Mouse (Mus musculus) T-helper 17 cell (primary cell): ENCODE results near the gene Dpp9.

ENCODE experiments used
- in situ Hi-C, 2 experiments: fragments of 300-600 bp; cut with MboI, MseI; formaldehyde crosslinking; loops; 1 replicate in 1 of 2; 2 replicates in 1 of 2; pipeline ENCODE4 v1.15.1; 2025; ENCODE audit warnings: high pct_unique_total_duplicates in 2 of 2

Dpp9 gene

DNA sequence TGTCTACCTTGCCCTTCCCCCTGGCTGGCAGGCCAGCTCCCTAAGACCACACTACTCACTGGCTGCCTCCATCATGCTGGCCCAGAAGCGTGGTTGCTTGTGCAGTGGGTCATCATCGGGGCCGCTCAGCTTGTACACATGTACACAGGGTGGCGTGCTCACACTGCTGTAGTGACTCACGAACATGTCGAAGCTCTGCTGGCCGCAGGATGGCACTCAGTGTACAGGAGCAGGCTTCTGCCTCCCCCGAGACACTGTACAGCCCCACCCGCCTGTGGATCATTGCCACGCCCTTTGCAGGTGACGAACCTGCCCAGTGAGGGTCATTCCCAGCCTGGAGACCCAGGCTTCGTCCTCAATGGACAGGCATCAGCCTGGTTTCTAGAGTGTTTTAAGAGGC, 24.3 kb downstream of the Dpp9 start:
- in situ Hi-C loops, result no loop called here

DNA sequence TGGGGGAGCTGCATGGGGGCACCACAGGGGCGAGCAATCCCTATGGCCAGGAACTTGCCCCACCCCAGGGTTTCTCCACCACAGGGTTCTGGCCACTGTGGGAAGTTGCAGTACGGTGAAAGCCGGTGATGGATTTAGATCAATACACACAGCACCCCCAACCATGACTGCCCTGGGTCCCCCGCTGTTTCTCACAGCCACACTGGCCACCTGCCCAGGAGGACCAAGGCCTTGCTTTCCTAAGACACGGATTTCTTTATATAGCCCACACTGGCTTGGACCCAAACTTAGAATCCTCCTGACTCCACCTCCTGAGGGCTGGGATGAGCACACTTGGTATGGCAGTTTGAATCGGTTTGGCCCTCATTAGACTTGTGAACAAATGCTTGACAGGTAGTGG, 27.4 kb downstream of the Dpp9 start:
- in situ Hi-C loops, result no loop called here

DNA sequence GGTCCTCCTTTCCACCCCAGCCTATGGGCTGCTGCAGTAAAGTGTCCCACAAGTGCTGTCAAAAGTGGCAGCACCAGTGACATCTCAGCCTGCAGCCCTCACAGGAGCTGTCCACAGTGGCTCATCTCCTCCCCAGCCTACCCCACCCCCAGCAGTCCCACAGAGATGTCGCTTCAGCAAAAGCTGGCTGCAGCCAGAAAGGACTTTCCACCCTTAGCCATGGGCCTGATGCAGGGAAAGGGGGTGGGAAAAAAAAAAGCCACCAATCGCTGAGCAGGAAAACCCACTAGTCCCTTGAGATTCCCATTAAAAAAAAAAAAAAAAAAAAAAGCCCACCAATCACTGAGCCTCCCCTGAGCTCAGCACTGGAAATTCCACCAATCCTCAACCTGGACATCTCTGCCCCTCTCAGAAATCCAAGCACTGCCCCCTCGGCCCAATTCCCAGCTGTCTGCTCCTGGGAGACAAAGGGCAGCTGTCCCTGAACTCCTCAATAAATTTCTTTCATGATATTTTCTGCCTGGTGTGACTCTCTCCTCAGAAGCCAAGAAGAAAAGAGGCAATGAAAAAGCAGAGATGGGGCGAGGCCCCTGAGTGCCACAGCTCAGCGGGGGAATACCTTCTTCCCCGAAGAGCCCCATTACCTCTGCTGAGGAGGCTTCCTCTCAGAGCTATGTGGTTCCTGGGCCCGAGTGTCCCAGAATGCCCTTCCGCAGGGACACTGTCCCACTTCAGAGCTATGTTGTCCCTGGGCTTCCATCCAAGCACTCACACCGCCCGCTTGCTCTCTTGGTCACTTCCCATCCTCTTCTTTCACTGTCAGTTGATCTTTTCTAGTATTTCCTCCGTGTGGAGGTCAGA, 33.2 kb downstream of the Dpp9 start:
- in situ Hi-C loops, result no loop called here

DNA sequence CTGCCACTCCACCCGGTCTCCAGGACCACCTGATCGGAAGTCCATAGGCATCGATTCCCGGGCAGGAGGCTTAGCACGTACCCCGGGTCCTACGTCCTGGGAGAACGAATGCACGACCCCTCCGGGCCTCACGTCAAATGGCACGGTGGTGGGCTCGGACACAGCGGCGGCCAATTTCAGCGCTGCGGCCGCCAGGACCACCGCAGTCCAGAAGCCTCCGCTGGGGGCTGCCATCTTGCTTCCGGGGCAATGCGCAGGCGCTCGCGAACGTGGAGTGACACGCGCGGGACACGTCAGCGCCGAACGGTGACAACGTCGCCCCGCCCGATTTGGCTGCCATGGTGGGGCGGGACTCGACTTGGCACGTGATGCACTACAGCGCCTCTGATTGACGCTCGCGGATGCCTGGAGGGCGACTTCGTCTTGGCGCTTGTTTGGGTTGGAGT, 35.0 kb downstream of the Dpp9 start, which contains the start of gene Mydgf:
TSS of gene Mydgf (minus strand) at position 263 of the 446 bp plus-strand sequence.
- in situ Hi-C loops, result loop anchor here in 1 of 2 experiments (5.0 kb wide), 1 partner anchor 74 kb away; the partner anchor contains the start of gene Fem1a

DNA sequence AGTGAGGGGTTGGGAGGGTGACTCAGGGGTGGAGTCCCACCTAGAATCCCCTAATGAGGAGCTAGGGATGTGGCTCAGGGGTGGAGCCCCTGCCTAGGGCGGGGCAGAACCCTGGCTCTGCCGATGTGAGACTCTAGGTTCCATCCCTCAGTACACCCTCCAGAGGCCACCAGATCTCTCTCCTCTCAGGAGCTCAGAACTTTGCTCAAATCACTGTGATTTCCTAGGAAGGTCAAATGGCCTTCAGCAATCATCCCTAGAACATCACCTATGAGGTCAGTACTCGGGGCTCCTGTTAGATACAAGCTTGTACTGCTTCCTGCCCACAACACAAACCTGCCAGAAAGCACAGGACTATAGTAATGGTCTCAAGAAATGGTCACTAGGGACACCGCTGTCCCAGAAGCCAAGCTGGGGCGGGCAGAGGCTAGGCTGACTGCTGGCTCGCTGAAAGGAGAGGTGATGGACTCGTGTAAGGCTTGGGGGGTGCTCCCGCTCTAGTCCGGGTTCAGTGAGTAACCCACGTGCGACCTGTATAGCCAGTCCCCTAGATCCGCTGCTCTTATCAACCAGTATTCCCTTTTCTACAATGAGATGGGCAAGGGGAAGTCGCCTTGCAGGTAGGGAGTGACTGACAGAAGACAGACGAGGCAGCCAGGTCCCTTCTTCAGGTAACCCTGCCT, 35.6 kb downstream of the Dpp9 start:
- in situ Hi-C loops, result loop anchor here in 1 of 2 experiments (5.0 kb wide), 1 partner anchor 74 kb away; the partner anchor contains the start of gene Fem1a

DNA sequence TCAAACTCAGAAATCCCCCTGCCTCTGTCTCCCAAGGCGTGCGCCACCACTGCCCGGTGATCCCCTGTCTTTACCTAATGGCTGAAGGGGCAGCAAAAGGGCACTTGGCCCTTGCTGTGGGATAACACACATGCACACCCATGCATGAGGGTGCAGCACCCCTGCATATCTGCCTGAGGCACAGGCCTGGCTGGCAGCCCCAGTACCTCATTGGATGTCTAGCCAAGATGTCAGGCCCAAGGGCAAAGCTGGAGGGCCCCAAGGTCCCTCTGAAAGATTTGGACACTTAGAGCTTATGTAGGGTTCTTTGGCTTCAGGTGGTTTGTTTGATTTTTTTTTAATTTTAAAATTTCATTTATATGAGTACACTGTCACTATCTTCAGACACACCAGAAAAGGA, 43.3 kb downstream of the Dpp9 start:
- in situ Hi-C loops, result no loop called here

DNA sequence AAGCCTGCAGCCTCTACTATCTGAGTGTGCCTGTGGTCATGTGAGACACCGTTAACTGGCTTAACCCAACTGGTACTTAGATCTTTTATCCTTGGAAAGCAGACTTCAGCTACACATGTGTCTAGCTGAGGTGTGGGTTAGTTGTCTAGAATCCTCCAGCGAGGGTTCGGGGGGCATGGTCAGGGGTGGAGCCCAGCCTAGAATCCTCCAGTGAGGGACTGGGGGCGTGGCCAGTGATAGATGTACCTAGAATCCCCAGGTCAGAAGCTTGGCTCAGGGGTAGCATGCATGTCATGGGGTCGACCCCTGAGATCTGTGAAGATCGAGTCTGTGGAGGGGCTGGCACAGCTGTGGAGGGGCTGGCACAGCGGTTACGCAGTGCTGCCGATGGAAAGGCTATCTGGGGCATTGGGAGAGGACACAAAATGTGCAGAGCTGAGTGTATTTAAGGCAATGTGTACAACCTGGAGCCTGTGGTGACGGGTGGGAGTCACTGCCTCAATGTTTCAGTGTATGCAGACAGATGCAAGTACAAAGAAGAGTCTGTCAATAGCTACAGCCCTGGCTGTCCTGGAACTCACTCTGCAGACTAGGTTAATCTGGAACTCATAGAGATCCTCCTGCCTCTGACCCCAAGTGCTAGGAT, 45.2 kb downstream of the Dpp9 start:
- in situ Hi-C loops, result no loop called here

DNA sequence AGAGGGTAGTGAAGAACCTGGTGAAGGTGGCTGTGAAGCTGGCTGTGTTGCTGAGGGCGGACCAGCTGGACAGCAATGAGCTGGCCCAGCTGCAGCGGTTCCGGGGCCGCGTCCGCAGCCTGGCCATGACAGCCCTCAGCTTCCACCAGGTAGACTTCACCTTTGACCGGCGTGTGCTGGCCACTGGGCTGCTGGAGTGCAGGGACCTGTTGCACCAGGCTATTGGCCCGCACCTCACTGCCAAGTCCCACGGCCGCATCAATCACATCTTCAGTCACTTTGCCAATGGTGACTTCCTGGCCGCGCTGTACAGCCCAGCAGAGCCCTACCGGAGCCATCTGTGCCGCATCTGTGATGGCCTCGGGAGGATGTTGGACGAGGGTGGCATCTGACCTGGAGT, 46.8 kb downstream of the Dpp9 start:
- in situ Hi-C loops, result no loop called here

DNA sequence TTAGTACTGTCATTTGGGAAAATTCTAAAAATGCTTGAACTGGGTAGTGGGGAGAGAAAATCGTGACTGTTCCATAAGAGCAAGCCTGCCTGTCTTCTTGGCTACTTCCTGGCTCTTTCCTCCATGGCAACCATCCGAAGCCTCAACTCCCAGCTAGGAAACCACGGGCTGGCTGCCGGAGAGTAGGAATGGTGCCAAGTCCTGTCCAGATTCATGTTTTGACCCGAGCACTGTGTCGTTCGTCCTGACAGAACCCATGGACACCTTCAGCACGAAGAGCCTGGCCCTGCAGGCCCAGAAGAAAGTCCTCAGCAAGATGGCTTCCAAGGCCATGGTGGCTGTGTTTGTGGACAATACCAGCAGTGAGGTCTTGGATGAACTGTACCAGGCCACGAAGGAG, 47.2 kb downstream of the Dpp9 start:
- in situ Hi-C loops, result no loop called here

DNA sequence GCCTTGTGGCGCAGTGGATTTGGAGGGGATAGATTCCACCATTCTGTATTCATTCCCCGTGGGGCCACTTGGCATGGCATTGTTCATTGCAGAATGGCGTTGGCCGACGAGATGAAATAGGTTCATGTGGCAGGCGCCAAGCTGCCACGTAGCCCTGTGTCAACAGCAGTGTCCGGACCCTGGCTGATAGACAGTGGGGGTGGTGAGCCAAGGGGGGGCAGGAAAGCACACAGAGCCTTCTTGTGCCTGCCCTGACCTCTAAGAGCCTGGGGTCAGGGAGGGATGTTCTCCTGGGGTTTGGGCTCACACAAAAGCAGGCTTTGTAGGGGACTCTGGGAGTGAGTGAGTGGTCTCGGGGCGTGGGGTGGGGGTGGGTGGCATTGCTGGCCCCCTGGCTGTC, 48.1 kb downstream of the Dpp9 start:
- in situ Hi-C loops, result no loop called here

DNA sequence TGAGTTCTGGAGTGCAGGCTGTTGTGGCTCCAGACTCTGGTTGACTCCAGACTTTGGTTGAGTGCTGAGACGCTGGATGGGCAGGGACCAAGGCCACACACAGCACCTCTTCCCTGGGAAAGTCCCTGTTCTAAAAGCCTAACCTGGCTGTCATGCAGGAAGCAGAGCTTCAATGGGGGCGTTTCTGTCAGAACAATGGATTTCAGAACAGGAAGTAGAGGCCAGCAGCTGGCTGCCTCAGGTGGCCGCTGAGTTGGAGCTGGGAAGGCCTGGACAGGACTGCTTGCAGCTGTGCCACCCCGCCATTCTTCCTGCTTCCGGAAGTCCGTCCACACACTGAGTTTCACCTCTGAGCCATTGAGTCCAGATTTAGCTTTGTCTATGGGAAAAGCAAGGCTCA, 48.9 kb downstream of the Dpp9 start:
- in situ Hi-C loops, result no loop called here

DNA sequence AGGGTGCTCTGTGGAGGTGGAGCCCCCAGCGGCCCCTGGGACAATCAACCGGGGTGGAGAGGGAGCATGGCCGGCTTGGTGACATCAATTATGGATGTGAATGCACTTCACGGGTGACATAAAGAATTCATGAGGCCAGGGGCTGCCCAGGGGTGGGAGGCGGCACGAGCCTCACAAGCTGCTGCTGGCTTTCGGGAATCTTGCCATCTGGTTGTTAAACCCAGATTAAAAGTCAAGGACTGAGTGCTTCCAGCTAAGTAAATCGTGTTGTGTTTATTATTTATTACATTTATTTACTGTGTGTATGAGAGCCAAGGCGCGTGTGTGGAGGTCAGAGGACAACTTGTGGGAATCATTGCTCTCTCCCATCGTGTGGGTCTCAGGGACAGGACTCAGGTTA, 53.0 kb downstream of the Dpp9 start:
- in situ Hi-C loops, result no loop called here

DNA sequence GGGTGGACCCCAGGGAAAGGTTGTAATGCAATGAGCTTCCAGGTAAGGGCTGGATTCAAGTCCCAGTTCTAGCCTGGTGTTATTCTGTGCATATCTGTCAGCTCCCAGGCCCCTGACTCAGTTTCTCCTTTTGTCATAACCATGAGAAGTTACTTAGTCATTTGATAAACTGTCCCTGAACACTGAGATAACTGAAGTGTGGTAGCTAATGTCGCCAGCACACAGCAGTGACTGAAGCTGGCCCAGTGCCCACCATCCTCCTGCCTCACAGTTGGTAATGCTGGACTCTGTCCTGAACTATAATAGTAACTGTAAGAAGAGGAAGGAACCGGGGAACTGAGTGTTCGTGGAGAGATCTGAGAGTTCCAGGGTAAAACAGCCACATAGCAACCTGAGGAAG, 54.2 kb downstream of the Dpp9 start:
- in situ Hi-C loops, result loop anchor here in 1 of 2 experiments (5.0 kb wide), 1 partner anchor 47 kb away; the partner anchor contains the start of gene Plin5

DNA sequence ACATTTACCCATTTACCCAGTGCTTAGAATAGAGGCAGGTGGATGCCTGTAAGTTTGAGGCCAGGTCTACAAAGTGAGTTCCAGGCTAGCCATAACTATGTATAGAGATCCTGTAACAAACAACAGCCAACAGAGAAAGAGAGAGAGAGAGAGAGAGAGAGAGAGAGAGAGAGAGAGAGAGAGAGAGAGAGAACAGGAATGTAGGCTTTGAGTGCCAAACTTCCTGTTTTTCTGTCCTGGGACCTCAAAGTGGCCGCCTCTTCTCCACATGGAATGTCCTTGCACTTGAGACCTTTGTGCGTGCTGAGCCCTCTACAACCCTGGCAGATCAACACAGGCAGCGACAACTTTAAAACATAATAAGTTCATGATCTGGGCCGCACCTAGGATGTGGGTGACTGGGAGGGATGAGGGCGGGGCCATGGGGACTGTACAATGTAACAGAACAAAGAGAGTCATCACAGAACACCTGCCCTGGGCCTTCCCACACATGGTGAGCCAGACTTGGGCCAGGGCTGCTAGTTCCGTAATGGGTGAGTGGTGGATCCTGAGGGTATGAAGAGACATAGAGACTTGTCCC, 55.1 kb downstream of the Dpp9 start:
- in situ Hi-C loops, result loop anchor here in 1 of 2 experiments (5.0 kb wide), 1 partner anchor 46 kb away; the partner anchor contains the start of gene Plin5

DNA sequence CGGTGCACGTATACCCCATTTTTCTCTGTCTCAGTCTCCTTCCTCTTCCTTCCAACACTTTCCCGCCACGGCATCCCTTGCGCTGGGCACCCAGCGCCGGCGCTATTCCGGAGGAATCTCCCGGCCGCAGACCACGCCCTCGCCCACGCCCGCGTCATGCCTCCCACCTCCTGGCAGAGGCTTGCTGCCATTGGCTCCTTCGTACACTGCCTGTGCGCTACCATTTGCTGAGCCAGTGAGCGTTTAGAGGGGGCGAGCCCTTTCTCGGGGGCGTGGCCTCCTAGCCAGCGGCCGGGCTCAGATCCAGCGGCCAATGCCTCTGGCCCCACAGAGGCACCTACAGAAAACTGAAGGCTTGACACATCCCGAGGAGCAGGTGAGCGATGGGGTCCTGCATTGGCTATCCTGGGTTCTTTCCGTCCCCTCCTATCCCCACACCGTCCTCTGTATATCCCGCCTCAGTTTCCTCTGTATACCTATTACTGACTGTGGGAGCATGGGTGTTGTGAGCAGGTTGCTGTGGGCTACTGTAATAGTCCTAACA, 56.4 kb downstream of the Dpp9 start, which contains the start of gene Tnfaip8l1:
TSS of gene Tnfaip8l1 (plus strand) at position 247 of the 544 bp plus-strand sequence.
- in situ Hi-C loops, result loop anchor here in 1 of 2 experiments (5.0 kb wide), 1 partner anchor 45 kb away; the partner anchor contains the start of gene Plin5

DNA sequence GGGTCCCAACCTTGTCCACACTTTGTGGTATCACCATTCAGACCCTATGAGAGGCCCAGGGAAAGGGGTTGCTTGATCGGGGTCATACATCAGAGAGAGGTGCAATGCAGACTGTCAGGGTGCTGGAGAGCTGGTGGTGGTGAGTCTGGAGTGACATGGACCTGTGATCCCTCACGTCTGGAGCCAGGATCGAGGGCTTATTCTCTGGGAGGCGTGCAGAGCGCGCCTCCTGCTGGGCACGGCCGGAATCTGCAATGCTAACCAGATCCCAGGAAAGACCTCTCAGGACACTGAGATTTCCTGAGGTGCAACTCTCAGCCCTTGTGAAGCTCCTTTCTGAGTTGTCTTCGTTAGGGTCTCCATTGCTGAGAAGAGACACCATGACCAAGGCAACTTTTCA, 59.0 kb downstream of the Dpp9 start:
- in situ Hi-C loops, result loop anchor here in 1 of 2 experiments (5.0 kb wide), 1 partner anchor 42 kb away; the partner anchor contains the start of gene Plin5

DNA sequence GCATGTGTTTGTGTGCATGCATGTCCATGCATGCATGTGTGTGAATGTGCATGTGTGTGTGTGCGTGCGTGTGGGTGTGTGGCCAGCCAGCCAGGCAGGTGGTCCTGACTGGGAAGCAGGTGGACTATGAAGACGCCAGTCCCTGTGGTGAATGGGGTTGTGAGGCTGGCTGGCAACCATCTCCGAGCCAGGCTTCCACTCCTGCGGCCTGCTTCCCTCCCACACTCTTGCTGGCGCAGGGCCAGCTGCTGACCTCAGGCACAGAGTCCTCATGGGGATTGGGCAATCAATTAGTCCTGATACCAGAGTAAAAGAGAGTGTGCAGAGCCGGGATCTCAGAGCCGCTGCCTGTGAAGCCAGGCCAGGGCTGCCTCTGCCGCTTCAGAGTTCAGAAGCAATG, 65.1 kb downstream of the Dpp9 start:
- in situ Hi-C loops, result no loop called here

DNA sequence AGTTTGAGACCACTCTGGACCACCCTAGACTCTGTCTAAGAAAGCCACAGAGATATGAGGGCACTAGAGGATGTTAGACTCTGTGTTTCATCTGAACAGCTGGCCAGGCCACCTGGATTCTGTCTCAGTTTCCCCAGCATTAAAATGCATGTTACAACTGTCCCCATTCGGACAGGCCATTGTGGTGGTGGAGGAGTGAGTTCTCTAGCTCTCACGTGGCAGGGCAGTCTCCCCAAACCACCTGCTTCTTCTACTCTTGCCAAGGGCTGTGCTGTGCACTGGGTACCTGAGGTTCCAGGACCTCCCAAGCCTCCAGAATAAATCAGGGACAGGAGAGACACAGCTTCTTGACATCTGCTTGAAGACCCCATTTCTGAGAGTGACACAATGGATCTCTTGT, 68.8 kb downstream of the Dpp9 start:
- in situ Hi-C loops, result no loop called here

DNA sequence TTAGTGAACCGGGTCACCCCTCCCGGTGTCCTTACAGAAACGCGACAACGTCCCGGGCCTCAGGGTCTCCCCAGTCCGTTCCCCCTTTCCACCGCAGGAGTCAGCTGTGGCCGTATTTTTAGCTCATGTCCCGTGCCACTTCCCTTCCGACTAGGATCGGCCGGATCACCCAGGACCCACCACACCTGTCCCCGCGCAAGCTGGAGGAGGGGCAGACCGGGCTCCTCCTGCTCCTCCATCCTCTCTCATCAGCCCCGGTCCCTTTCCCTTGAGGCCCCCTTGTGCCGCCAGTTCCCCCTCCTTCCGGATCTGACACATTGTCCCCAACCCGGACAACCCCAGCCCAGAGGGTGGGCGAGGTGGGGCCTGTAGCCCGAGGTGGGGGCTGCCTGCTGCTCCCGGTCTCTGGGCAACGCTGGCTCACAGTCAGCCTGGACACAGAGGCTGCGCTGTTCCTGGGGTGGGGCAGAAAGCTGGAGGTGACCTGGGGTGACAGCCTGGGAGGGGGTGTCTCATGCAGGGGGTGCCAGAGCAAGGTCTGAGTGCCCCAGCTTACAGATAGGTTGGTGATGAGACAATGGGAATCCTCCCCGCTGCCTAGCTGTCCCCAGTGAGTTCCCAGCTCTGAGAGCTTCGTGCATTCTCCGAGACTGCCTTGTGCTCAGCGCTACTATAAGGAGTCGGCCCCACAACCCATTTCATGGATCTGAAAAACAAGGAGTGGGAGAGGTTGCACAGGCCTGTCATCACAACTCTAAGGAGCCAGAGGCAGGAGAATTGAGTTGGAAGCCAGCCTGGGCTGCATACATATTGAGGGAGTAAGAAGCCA, 69.7 kb downstream of the Dpp9 start:
- in situ Hi-C loops, result no loop called here

DNA sequence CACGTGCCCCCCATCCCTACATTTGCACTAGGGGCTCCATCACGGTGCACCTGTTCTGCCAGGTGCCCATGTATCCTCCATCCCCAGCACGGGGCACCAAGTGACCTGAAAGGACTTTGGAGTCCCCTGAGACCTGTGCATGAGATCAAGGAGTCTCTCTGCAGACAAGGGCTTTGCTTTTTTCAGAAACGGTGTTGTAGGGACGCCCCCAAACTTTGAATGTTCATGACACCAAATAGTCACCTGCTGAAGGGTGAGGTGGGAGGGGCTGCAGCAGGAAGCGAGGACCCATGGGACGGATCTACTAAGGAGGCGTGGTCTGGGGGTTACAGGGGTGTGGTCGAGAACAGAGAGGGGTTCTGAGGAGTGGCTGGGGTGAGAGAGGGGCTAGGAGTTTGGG, 70.4 kb downstream of the Dpp9 start:
- in situ Hi-C loops, result no loop called here
